ENCODE assay signal across 19 mouse cellular contexts in the genomic region with DNA sequence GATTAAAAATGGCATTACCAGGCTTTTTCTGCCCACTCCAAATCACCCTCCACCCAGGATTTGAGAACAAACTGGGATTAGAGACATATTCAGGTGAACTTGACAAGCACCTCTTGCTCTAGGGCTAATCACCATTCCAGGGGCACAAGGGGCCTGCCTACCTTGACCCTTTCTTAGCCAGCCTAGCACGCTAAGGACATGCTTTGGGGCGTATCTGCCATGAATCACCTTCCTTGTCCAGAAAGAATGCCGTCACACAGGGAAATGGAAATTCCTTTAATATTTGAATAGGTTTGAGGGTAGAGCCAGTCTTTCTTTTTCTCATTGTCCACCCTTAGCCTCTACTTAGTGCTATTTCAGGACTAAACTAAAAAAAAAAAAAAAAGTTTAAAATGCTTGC.
DNase-seq lines count a peak whose midpoint lies in the region; ATAC-seq and TF ChIP-seq lines count a peak whose summit lies in the region.
"Had no signal": no experiment of that assay in that cellular context is flagged by ENCODE, and none has a peak within 500 bp of the region (broad histone marks: within the 10 kb centered on the region; RNA-seq: fewer than 3 reads in every experiment).

No protein-coding gene starts in this region.

- no peak for TF ChIP-seq CTCF in stomach, postnatal 0 days (IDR thresholded peaks at IDR 0.05; ENCODE audit: low read depth)

- H3K27ac ChIP-seq in intestine, embryonic 15.5 days, result 0 out of 2 replicates have a peak overlapping the region, but pooled peaks have one; percentile 19
- H3K27ac ChIP-seq in intestine, embryonic 16.5 days (ENCODE audit: low read length), result no peak overlapping the region
- H3K27ac ChIP-seq in lung, embryonic 15.5 days, result peak overlapping the region; percentile 51; the same call in 1 of the 2 replicates
- H3K27ac ChIP-seq in embryonic facial prominence, embryonic 14.5 days (replicated peaks; ENCODE audit: low read depth, low read length), result 0 out of 2 replicates have a peak overlapping the region, but pooled peaks have one; percentile 6
- H3K27ac ChIP-seq in stomach, postnatal 0 days (replicated peaks), result peak overlapping the region; percentile 6; the same call in 1 of the 2 replicates
- H3K27ac ChIP-seq: embryonic facial prominence, embryonic 13.5 days; forebrain, embryonic 13.5 days; heart, adult 2 months; heart, embryonic 15.5 days had no signal

- H3K27me3 ChIP-seq in intestine, embryonic 15.5 days (replicated peaks), result no peaks in the 10 kb centered on the region
- H3K27me3 ChIP-seq in intestine, embryonic 16.5 days (replicated peaks; ENCODE audit: control insufficient read depth, insufficient read depth, low read length), result no peaks in the 10 kb centered on the region
- H3K27me3 ChIP-seq in lung, embryonic 15.5 days, result no peaks in the 10 kb centered on the region
- no peaks in the 10 kb centered on the region for H3K27me3 ChIP-seq in embryonic facial prominence, embryonic 14.5 days (replicated peaks; ENCODE audit: control insufficient read depth, insufficient read depth, low read length)
- H3K27me3 ChIP-seq in stomach, postnatal 0 days (ENCODE audit: control insufficient read depth, insufficient read depth, low read length), result no peaks in the 10 kb centered on the region
- H3K27me3 ChIP-seq: forebrain, embryonic 13.5 days; heart, embryonic 15.5 days had no signal

- 59% methylated on average over 3 of the region's 3 CpGs for WGBS in intestine, embryonic 15.5 days
- 63% methylated on average over 3 of the region's 3 CpGs for WGBS in intestine, embryonic 16.5 days
- WGBS in lung, embryonic 15.5 days, result 45% methylated on average over 3 of the region's 3 CpGs
- 70% methylated on average over 3 of the region's 3 CpGs for WGBS in embryonic facial prominence, embryonic 14.5 days
- 57% methylated on average over 3 of the region's 3 CpGs for WGBS in stomach, postnatal 0 days

- no peaks in the 10 kb centered on the region for H3K36me3 ChIP-seq in intestine, embryonic 15.5 days
- no peaks in the 10 kb centered on the region for H3K36me3 ChIP-seq in intestine, embryonic 16.5 days (ENCODE audit: control insufficient read depth, insufficient read depth, low read length)
- no peaks in the 10 kb centered on the region for H3K36me3 ChIP-seq in lung, embryonic 15.5 days
- no peaks in the 10 kb centered on the region for H3K36me3 ChIP-seq in embryonic facial prominence, embryonic 14.5 days (ENCODE audit: control insufficient read depth, insufficient read depth, low read length)
- H3K36me3 ChIP-seq in stomach, postnatal 0 days (ENCODE audit: control insufficient read depth, insufficient read depth, low read length), result no peaks in the 10 kb centered on the region
- H3K36me3 ChIP-seq: embryonic facial prominence, embryonic 13.5 days; heart, embryonic 15.5 days had no signal

- no peak overlapping the region for H3K9ac ChIP-seq in intestine, embryonic 15.5 days
- H3K9ac ChIP-seq in intestine, embryonic 16.5 days (ENCODE audit: low read depth, low read length), result no peak overlapping the region
- no peak overlapping the region for H3K9ac ChIP-seq in lung, embryonic 15.5 days
- H3K9ac ChIP-seq in embryonic facial prominence, embryonic 14.5 days (ENCODE audit: low read depth, low read length), result no peak overlapping the region
- no peak overlapping the region for H3K9ac ChIP-seq in stomach, postnatal 0 days (ENCODE audit: low read length)
- H3K9ac ChIP-seq: embryonic facial prominence, embryonic 13.5 days; forebrain, embryonic 13.5 days; forebrain, postnatal 0 days; heart, embryonic 15.5 days had no signal

- H3K4me1 ChIP-seq in intestine, embryonic 15.5 days (replicated peaks), result no peaks in the 10 kb centered on the region; the same call in 1 of the 2 replicates
- no peaks in the 10 kb centered on the region for H3K4me1 ChIP-seq in intestine, embryonic 16.5 days (ENCODE audit: control insufficient read depth, insufficient read depth, low read length)
- H3K4me1 ChIP-seq in lung, embryonic 15.5 days, result peaks cover 11% of the 10 kb centered on the region; the same call in 1 of the 2 replicates
- 0 out of 2 replicates have a peak, but pooled peaks cover 10% of the 10 kb centered on the region for H3K4me1 ChIP-seq in embryonic facial prominence, embryonic 14.5 days (ENCODE audit: control insufficient read depth, insufficient read depth, low read length)
- no peaks in the 10 kb centered on the region for H3K4me1 ChIP-seq in stomach, postnatal 0 days (replicated peaks; ENCODE audit: control insufficient read depth, insufficient read depth)

- TF ChIP-seq EP300 in stomach, postnatal 0 days (optimal IDR thresholded peaks at IDR 0.05), result no peak

- H3K9me3 ChIP-seq in intestine, embryonic 15.5 days, result no peaks in the 10 kb centered on the region
- H3K9me3 ChIP-seq in intestine, embryonic 16.5 days (ENCODE audit: control insufficient read depth, low read length), result no peaks in the 10 kb centered on the region
- no peaks in the 10 kb centered on the region for H3K9me3 ChIP-seq in lung, embryonic 15.5 days
- H3K9me3 ChIP-seq in embryonic facial prominence, embryonic 14.5 days (ENCODE audit: control insufficient read depth, low read length), result no peaks in the 10 kb centered on the region
- H3K9me3 ChIP-seq in stomach, postnatal 0 days (ENCODE audit: control insufficient read depth, low read length), result no peaks in the 10 kb centered on the region
- H3K9me3 ChIP-seq: embryonic facial prominence, embryonic 13.5 days; forebrain, embryonic 13.5 days; heart, embryonic 15.5 days had no signal

- H3K4me3 ChIP-seq in intestine, embryonic 15.5 days (replicated peaks), result no peak overlapping the region
- no peak overlapping the region for H3K4me3 ChIP-seq in intestine, embryonic 16.5 days (ENCODE audit: low read length)
- H3K4me3 ChIP-seq in lung, embryonic 15.5 days, result no peak overlapping the region
- no peak overlapping the region for H3K4me3 ChIP-seq in embryonic facial prominence, embryonic 14.5 days (ENCODE audit: low read depth, low read length)
- H3K4me3 ChIP-seq in stomach, postnatal 0 days (ENCODE audit: low read depth, low read length), result no peak overlapping the region
- H3K4me3 ChIP-seq: embryonic facial prominence, embryonic 13.5 days; forebrain, embryonic 13.5 days; heart, adult 2 months; heart, embryonic 15.5 days had no signal

- no peak for DNase-seq in lung, postnatal 25 days (ENCODE audit: low spot score)
- no peak for DNase-seq in embryonic facial prominence, embryonic 14.5 days (ENCODE audit: low spot score)
- DNase-seq in stomach, postnatal 0 days (ENCODE audit: low spot score), result no peak
- no peak for DNase-seq in embryo, embryonic 10.5 days (ENCODE audit: low spot score)
- DNase-seq: adrenal gland, postnatal 10 days; cerebellum, adult 11 months; cerebellum, adult 8-10 months; cerebellum, postnatal 14 days; forebrain, postnatal 0 days; gastrocnemius, postnatal 14 days; heart, postnatal 14 days had no signal

- H3K4me2 ChIP-seq in intestine, embryonic 15.5 days (replicated peaks), result no peak overlapping the region
- H3K4me2 ChIP-seq in intestine, embryonic 16.5 days (ENCODE audit: low read depth, low read length), result no peak overlapping the region
- no peak overlapping the region for H3K4me2 ChIP-seq in lung, embryonic 15.5 days
- no peak overlapping the region for H3K4me2 ChIP-seq in embryonic facial prominence, embryonic 14.5 days (ENCODE audit: low read depth, low read length)
- H3K4me2 ChIP-seq in stomach, postnatal 0 days (replicated peaks; ENCODE audit: low read depth), result peak overlapping the region; percentile 23; the same call in 1 of the 2 replicates
- H3K4me2 ChIP-seq: embryonic facial prominence, embryonic 13.5 days; forebrain, embryonic 13.5 days; heart, embryonic 11.5 days; heart, embryonic 15.5 days had no signal

- ATAC-seq in intestine, embryonic 15.5 days, result 0 out of 2 replicates have a peak, but pooled peaks have one; percentile 11
- no peak for ATAC-seq in intestine, embryonic 16.5 days
- ATAC-seq in lung, embryonic 15.5 days (ENCODE audit: borderline replicate concordance, extremely low read depth, low FRiP score, low TSS enrichment), result no peak
- no peak for ATAC-seq in embryonic facial prominence, embryonic 14.5 days (ENCODE audit: low read depth)
- peak; percentile 70 for ATAC-seq in stomach, postnatal 0 days (ENCODE audit: low FRiP score, low TSS enrichment)
- ATAC-seq: forebrain, embryonic 13.5 days; forebrain, postnatal 0 days had no signal

Comparison
In these comparisons a context has a peak if more than half of its experiments do, and no peak if none do; other contexts are left out.
1. ATAC-seq: peak in intestine, embryonic 15.5 days (single experiment) and stomach, postnatal 0 days (single experiment); none in intestine, embryonic 16.5 days (single experiment), lung, embryonic 15.5 days (single experiment) and embryonic facial prominence, embryonic 14.5 days (single experiment).